Mouse (Mus musculus) ES-Bruce4 (cell line): ENCODE results near the gene Nlrp2. TPM values are rescaled to one million over a fixed set of nuclear protein-coding genes. Genes with fewer than 3 reads are reported as not detected.

Experiments
- H3K27ac ChIP-seq: 2 replicates; pipeline ENCODE4 v1.5.1; 2012; ENCODE audit warnings: low read length, inconsistent platforms; ENCODE audit not compliant: insufficient read depth
- H3K27me3 ChIP-seq: 2 replicates; pipeline ENCODE4 v1.6.1; 2012; ENCODE audit warnings: mild to moderate bottlenecking, low read length, inconsistent platforms; ENCODE audit not compliant: control insufficient read depth, poor library complexity, insufficient read depth, severe bottlenecking
- H3K36me3 ChIP-seq: 2 replicates; pipeline ENCODE4 v1.6.1; 2012; ENCODE audit warnings: inconsistent platforms, mild to moderate bottlenecking, low read length, moderate library complexity; ENCODE audit not compliant: control insufficient read depth, poor library complexity, insufficient read depth, severe bottlenecking
- H3K4me1 ChIP-seq: one replicate; pipeline ENCODE4 v1.8.1; 2011; ENCODE audit warnings: low read length; ENCODE audit not compliant: control insufficient read depth, insufficient read depth
- H3K4me3 ChIP-seq: 2 replicates; pipeline ENCODE4 v1.5.1; 2011; ENCODE audit warnings: low read depth, mild to moderate bottlenecking, low read length
- H3K9ac ChIP-seq: 2 replicates; pipeline ENCODE4 v1.6.1; 2012; ENCODE audit warnings: low read depth, mild to moderate bottlenecking, inconsistent platforms; ENCODE audit not compliant: poor library complexity, severe bottlenecking
- H3K9me3 ChIP-seq: replicated peaks from 2 replicates; pipeline ENCODE4 v1.6.1; 2012; ENCODE audit warnings: mild to moderate bottlenecking, low read length, inconsistent platforms; ENCODE audit not compliant: control insufficient read depth, poor library complexity, insufficient read depth, severe bottlenecking
- CTCF ChIP-seq: IDR thresholded peaks from one replicate; pipeline ENCODE4 v1.8.1; 2011; ENCODE audit warnings: low read depth, low read length
- EP300 ChIP-seq: IDR thresholded peaks from 2 replicates; pipeline ENCODE4 v1.6.1; 2011; ENCODE audit warnings: low read depth, low read length; ENCODE audit not compliant: insufficient read depth
- POLR2A ChIP-seq: IDR thresholded peaks from one replicate; pipeline ENCODE4 v1.8.1; 2011; ENCODE audit warnings: low read length; ENCODE audit not compliant: insufficient read depth
- polyA plus RNA-seq: library from polyadenylated mRNA; stranded (reverse); fragments of >200 nt; gene quantifications from 2 replicates; pipeline ENCODE4 v1.2.4, GENCODE M21; 2011; ENCODE audit warnings: low read depth; ENCODE audit not compliant: missing spikeins, insufficient read depth, insufficient read length

Nlrp2 gene
- not detected in 2 replicates for polyA plus RNA-seq

- no peaks in the 10 kb centered on the region for H3K36me3 ChIP-seq
- no peaks in the 10 kb centered on the region for H3K27me3 ChIP-seq
- no peaks in the 10 kb centered on the region for H3K4me1 ChIP-seq
- H3K9ac ChIP-seq = no peak within 1 kb of the TSS
- H3K4me3 ChIP-seq = no peak within 1 kb of the TSS
- H3K9me3 ChIP-seq = no peaks in the 10 kb centered on the region
- TF ChIP-seq CTCF (no peak), EP300 (no peak), POLR2A (no peak)
- H3K27ac ChIP-seq = no peak within 1 kb of the TSS
Measured at GRCm38 (mm10) chr7:5350935-5351334, at the start of gene Nlrp2. TSS of gene Nlrp2 (minus strand) at chr7:5351035.

- TF ChIP-seq CTCF = no peak
- no peak for TF ChIP-seq POLR2A
- no peak for TF ChIP-seq EP300
- 0 out of 2 replicates have a peak, but pooled peaks cover 2% of the 10 kb centered on the region for H3K9me3 ChIP-seq
- no peak overlapping the region for H3K4me3 ChIP-seq
- no peaks in the 10 kb centered on the region for H3K4me1 ChIP-seq
- H3K36me3 ChIP-seq = no peaks in the 10 kb centered on the region
- no peak overlapping the region for H3K27ac ChIP-seq
- no peaks in the 10 kb centered on the region for H3K27me3 ChIP-seq
- H3K9ac ChIP-seq = no peak overlapping the region
Measured at GRCm38 (mm10) chr7:5366724-5367123, 15.9 kb upstream of the Nlrp2 start.

GRCm38 (mm10) chr7:5363599-5363998 lies 12.8 kb upstream of the Nlrp2 start:
- no peaks in the 10 kb centered on the region for H3K4me1 ChIP-seq
- no peak overlapping the region for H3K27ac ChIP-seq
- no peaks in the 10 kb centered on the region for H3K36me3 ChIP-seq
- H3K4me3 ChIP-seq = no peak overlapping the region
- TF ChIP-seq CTCF = no peak
- no peak for TF ChIP-seq POLR2A
- TF ChIP-seq EP300 = no peak
- H3K9ac ChIP-seq = no peak overlapping the region
- H3K27me3 ChIP-seq = no peaks in the 10 kb centered on the region
- H3K9me3 ChIP-seq = 0 out of 2 replicates have a peak, but pooled peaks cover 2% of the 10 kb centered on the region

GRCm38 (mm10) chr7:5350237-5350636 lies 598 bp downstream of the Nlrp2 start, which contains the start of gene Gm5065:
TSS of gene Gm5065 (plus strand) at chr7:5350537.
- Histone ChIP-seq H3K27ac (no peak within 1 kb of the TSS), H3K27me3 (no peaks in the 10 kb centered on the region), H3K9ac (no peak within 1 kb of the TSS), H3K4me1 (no peaks in the 10 kb centered on the region), H3K9me3 (no peaks in the 10 kb centered on the region), H3K36me3 (no peaks in the 10 kb centered on the region), H3K4me3 (no peak within 1 kb of the TSS)
- TF ChIP-seq POLR2A (no peak), CTCF (no peak), EP300 (no peak)

GRCm38 (mm10) chr7:5327511-5327910 lies 23.3 kb downstream of the Nlrp2 start:
- no peaks in the 10 kb centered on the region for H3K36me3 ChIP-seq
- H3K27ac ChIP-seq = no peak overlapping the region
- no peaks in the 10 kb centered on the region for H3K9me3 ChIP-seq
- no peak overlapping the region for H3K9ac ChIP-seq
- H3K4me1 ChIP-seq = no peaks in the 10 kb centered on the region
- no peaks in the 10 kb centered on the region for H3K27me3 ChIP-seq
- TF ChIP-seq CTCF (no peak), EP300 (no peak)
- H3K4me3 ChIP-seq = no peak overlapping the region

- no peak for TF ChIP-seq EP300
- no peak for TF ChIP-seq CTCF
- no peak for TF ChIP-seq POLR2A
- no peaks in the 10 kb centered on the region for H3K4me1 ChIP-seq
- no peaks in the 10 kb centered on the region for H3K9me3 ChIP-seq
- no peaks in the 10 kb centered on the region for H3K27me3 ChIP-seq
- no peaks in the 10 kb centered on the region for H3K36me3 ChIP-seq
- no peak overlapping the region for H3K27ac ChIP-seq
- no peak overlapping the region for H3K4me3 ChIP-seq
- no peak overlapping the region for H3K9ac ChIP-seq
Measured at GRCm38 (mm10) chr7:5288281-5288680, 62.6 kb downstream of the Nlrp2 start.
